Comparison of ENCODE assay signal across 10 mouse cellular contexts in genomic region chr5:107202801-107203559, GRCm38 (mm10).
A peak's percentile ranks its signal among the peaks of the same experiment; 100 is the strongest.
DNase-seq lines count a peak whose midpoint lies in the region; ATAC-seq and TF ChIP-seq lines count a peak whose summit lies in the region.
"Had no signal": no experiment of that assay in that cellular context is flagged by ENCODE, and none has a peak within 500 bp of the region (broad histone marks: within the 10 kb centered on the region; RNA-seq: fewer than 3 reads in every experiment).

No protein-coding gene starts in this region.

- peaks cover 10% of the 10 kb centered on the region; the same call in 1 of the 2 replicates for H3K4me1 ChIP-seq in neural tube, embryonic 11.5 days (ENCODE audit: control insufficient read depth, insufficient read depth, low read length)
- peaks cover 15% of the 10 kb centered on the region for H3K4me1 ChIP-seq in liver, postnatal 0 days (ENCODE audit: insufficient read depth)

- no peaks in the 10 kb centered on the region for H3K9me3 ChIP-seq in neural tube, embryonic 11.5 days (ENCODE audit: control insufficient read depth, low read length)
- no peaks in the 10 kb centered on the region for H3K9me3 ChIP-seq in liver, postnatal 0 days (ENCODE audit: low read length)
- H3K9me3 ChIP-seq: neural tube, embryonic 13.5 days had no signal

- H3K27ac ChIP-seq in neural tube, embryonic 11.5 days (ENCODE audit: low read depth, low read length) = 0 out of 2 replicates have a peak overlapping the region, but pooled peaks have one; percentile 34
- H3K27ac ChIP-seq in liver, postnatal 0 days (ENCODE audit: low read depth) = 0 out of 2 replicates have a peak overlapping the region, but pooled peaks have one; percentile 8
- H3K27ac ChIP-seq: neural tube, embryonic 13.5 days had no signal

- WGBS in neural tube, embryonic 11.5 days = 41% methylated on average over 8 of the region's 8 CpGs
- WGBS in liver, postnatal 0 days (ENCODE audit: insufficient replicate concordance) = 23% methylated on average over 8 of the region's 8 CpGs

- TF ChIP-seq EP300 in liver, postnatal 0 days (IDR thresholded peaks at IDR 0.05; ENCODE audit: low read depth) = no peak

- H3K36me3 ChIP-seq in neural tube, embryonic 11.5 days (ENCODE audit: control insufficient read depth, insufficient read depth, low read length) = no peaks in the 10 kb centered on the region
- no peaks in the 10 kb centered on the region for H3K36me3 ChIP-seq in liver, postnatal 0 days (replicated peaks; ENCODE audit: insufficient read depth, low read length)
- H3K36me3 ChIP-seq: neural tube, embryonic 13.5 days had no signal

- H3K4me2 ChIP-seq in neural tube, embryonic 11.5 days (ENCODE audit: low read depth) = no peak overlapping the region
- H3K4me2 ChIP-seq in liver, postnatal 0 days (ENCODE audit: low read depth, low read length) = no peak overlapping the region; the same call in 1 of the 2 replicates
- H3K4me2 ChIP-seq: neural tube, embryonic 13.5 days had no signal

- DNase-seq in heart, adult 11 months = peak; percentile 93
- no peak for DNase-seq in heart, postnatal 4 days
- DNase-seq in neural tube, embryonic 11.5 days (ENCODE audit: low spot score) = no peak
- DNase-seq in neural tube, embryonic 10.5 days (ENCODE audit: extremely low spot score, low spot score) = no peak
- DNase-seq in liver, postnatal 0 days = no peak
- DNase-seq in yolk sac, embryonic 10.5 days (ENCODE audit: low spot score) = peak; percentile 50
- DNase-seq in thymus, postnatal 10 days (ENCODE audit: low spot score in 2 of 2) = no peak
- no peak for DNase-seq in frontal cortex, adult 2 months (ENCODE audit: extremely low spot score in 1 of 2, low spot score in 1 of 2)
- DNase-seq: thymus, adult 2 months had no signal

- H3K27me3 ChIP-seq in neural tube, embryonic 11.5 days (ENCODE audit: control insufficient read depth, insufficient read depth, low read length) = no peaks in the 10 kb centered on the region
- H3K27me3 ChIP-seq in liver, postnatal 0 days (ENCODE audit: insufficient read depth, low read length) = no peaks in the 10 kb centered on the region
- H3K27me3 ChIP-seq: neural tube, embryonic 13.5 days had no signal

- no peak overlapping the region for H3K4me3 ChIP-seq in neural tube, embryonic 11.5 days (ENCODE audit: low read depth, low read length)
- no peak overlapping the region for H3K4me3 ChIP-seq in liver, postnatal 0 days (ENCODE audit: low read depth, low read length)
- H3K4me3 ChIP-seq: neural tube, embryonic 13.5 days had no signal

- no peak for ATAC-seq in neural tube, embryonic 11.5 days (ENCODE audit: insufficient read depth, low FRiP score, low TSS enrichment)
- no peak for ATAC-seq in liver, postnatal 0 days

- no peak for TF ChIP-seq CTCF in liver, postnatal 0 days (IDR thresholded peaks at IDR 0.05; ENCODE audit: low read depth)

- H3K9ac ChIP-seq in neural tube, embryonic 11.5 days (ENCODE audit: low read length) = no peak overlapping the region
- H3K9ac ChIP-seq in liver, postnatal 0 days (replicated peaks) = no peak overlapping the region
- H3K9ac ChIP-seq: neural tube, embryonic 13.5 days had no signal

Comparison
In these comparisons a context has a peak if more than half of its experiments do, and no peak if none do; other contexts are left out.
1. DNase-seq: peak in heart, adult 11 months (single experiment) and yolk sac, embryonic 10.5 days (single experiment); none in heart, postnatal 4 days (single experiment), neural tube, embryonic 11.5 days (single experiment), neural tube, embryonic 10.5 days (single experiment), liver, postnatal 0 days (single experiment), thymus, postnatal 10 days (0 of 2) and frontal cortex, adult 2 months (0 of 2).